Mouse (Mus musculus): ENCODE data around the gene Cox19. TPM values are rescaled to one million over a fixed set of nuclear protein-coding genes. Genes with fewer than 3 reads are reported as not detected.

Gene Cox19
- 20.3 TPM for polyA plus RNA-seq (2017; shearing (Covaris generic))

GRCm38 (mm10) chr5:139351134-139351533 lies at the start of gene Cox19:
Gene Cox19 (minus strand): TSS chr5:139351418.

GRCm38 (mm10) chr5:139377468-139378270 lies 26.5 kb upstream of the Cox19 start, which contains the start of gene Gpr146:
Gene Gpr146 (plus strand): TSS chr5:139377697.

GRCm38 (mm10) chr5:139352317-139352716 lies 1.1 kb upstream of the Cox19 start, which contains the start of gene Cyp2w1:
Gene Cyp2w1 (plus strand): TSS chr5:139352617.

GRCm38 (mm10) chr5:139325395-139325966 lies 25.7 kb downstream of the Cox19 start, which contains the start of gene Adap1:
Gene Adap1 (minus strand): TSS chr5:139325622.

Other genes with a start within 250 kb of the Cox19 start
- gene Prkar1b, start 201.4 kb downstream of the Cox19 start, polyA plus RNA-seq (2017; shearing (Covaris generic)), result 0.78 TPM
- 3.3 TPM for gene Dnaaf5, start 201.2 kb downstream of the Cox19 start, polyA plus RNA-seq (2017; shearing (Covaris generic))
- gene Sun1, start 150.8 kb downstream of the Cox19 start, polyA plus RNA-seq (2017; shearing (Covaris generic)), result 37.5 TPM
- gene Get4, start 99.1 kb downstream of the Cox19 start, polyA plus RNA-seq (2017; shearing (Covaris generic)), result 85.9 TPM
- 23.8 TPM for gene Adap1, start 25.8 kb downstream of the Cox19 start, polyA plus RNA-seq (2017; shearing (Covaris generic))
- gene Cyp2w1, start 1.2 kb upstream of the Cox19 start, polyA plus RNA-seq (2017; shearing (Covaris generic)), result not detected
- gene Gpr146, start 26.3 kb upstream of the Cox19 start, polyA plus RNA-seq (2017; shearing (Covaris generic)), result 21.2 TPM
- gene C130050O18Rik, start 53.9 kb upstream of the Cox19 start, polyA plus RNA-seq (2017; shearing (Covaris generic)), result not detected
- gene Gper1, start 71.7 kb upstream of the Cox19 start, polyA plus RNA-seq (2017; shearing (Covaris generic)), result not detected
- 1.9 TPM for gene 3110082I17Rik, start 109.1 kb upstream of the Cox19 start, polyA plus RNA-seq (2017; shearing (Covaris generic))
- gene Zfand2a, start 133.1 kb upstream of the Cox19 start, polyA plus RNA-seq (2017; shearing (Covaris generic)), result 47.9 TPM
- 0.68 TPM for gene Uncx, start 192.1 kb upstream of the Cox19 start, polyA plus RNA-seq (2017; shearing (Covaris generic))